Mouse (Mus musculus) CH12.LX (cell line): ENCODE measurements around the gene Nr2e1. TPM values are rescaled to one million over a fixed set of nuclear protein-coding genes. Genes with fewer than 3 reads are reported as not detected.

ENCODE experiments used
- DNase-seq: peaks from one replicate; pipeline ENCODE4 v3.0.0-alpha.2; 2013; ENCODE audit errors: extremely low read depth
- H3K27ac ChIP-seq: 2 replicates; pipeline ENCODE4 v1.5.1; 2012; ENCODE audit warnings: low read depth, mild to moderate bottlenecking, control low read depth, moderate library complexity; ENCODE audit not compliant: insufficient read depth
- H3K27me3 ChIP-seq: replicated peaks from 2 replicates; pipeline ENCODE3; 2012; ENCODE audit warnings: inconsistent platforms
- H3K36me3 ChIP-seq, 2 experiments: replicated peaks in 1 of 2; 2 replicates each; pipeline versions ENCODE3 to v1.6.1; 2012; ENCODE audit warnings: inconsistent platforms in 1 of 2, low read length in 1 of 2, mild to moderate bottlenecking in 1 of 2, mixed read lengths in 1 of 2, moderate library complexity in 1 of 2; ENCODE audit not compliant: control insufficient read depth in 1 of 2, insufficient read depth in 1 of 2
- H3K4me1 ChIP-seq, 2 experiments: 2 replicates each; pipeline ENCODE4 v1.6.1; 2012; ENCODE audit warnings: inconsistent platforms in 1 of 2, moderate library complexity in 1 of 2; ENCODE audit not compliant: insufficient read depth in 2 of 2, control insufficient read depth in 1 of 2
- H3K4me2 ChIP-seq: 2 replicates; pipeline ENCODE4 v1.6.1; 2012; ENCODE audit warnings: low read depth, mild to moderate bottlenecking, control low read depth; ENCODE audit not compliant: poor library complexity, insufficient read depth, severe bottlenecking
- H3K4me3 ChIP-seq, 3 experiments: fragments of 150-350 bp in 1 of 3; sonication (generic) in 1 of 3; replicated peaks in 1 of 3; 2 replicates each; pipeline versions ENCODE3 to v1.5.1; 2011 to 2012; ENCODE audit warnings: low read depth in 2 of 3, low read length in 2 of 3, mild to moderate bottlenecking in 2 of 3, moderate library complexity in 2 of 3, control low read depth in 1 of 3, improper control_type of control experiment in 1 of 3, inconsistent platforms in 1 of 3, mixed read lengths in 1 of 3; ENCODE audit not compliant: poor library complexity in 1 of 3
- H3K79me2 ChIP-seq: replicated peaks from 2 replicates; pipeline ENCODE4 v1.6.1; 2012; ENCODE audit warnings: mild to moderate bottlenecking, moderate library complexity; ENCODE audit not compliant: control insufficient read depth, poor library complexity, insufficient read depth, severe bottlenecking; ENCODE audit errors: extremely low read depth
- H3K9ac ChIP-seq: 2 replicates; pipeline ENCODE4 v1.6.1; 2012; ENCODE audit warnings: low read depth, mild to moderate bottlenecking, control low read depth, moderate library complexity; ENCODE audit not compliant: insufficient read depth
- H3K9me3 ChIP-seq: replicated peaks from 2 replicates; pipeline ENCODE3; 2012; ENCODE audit warnings: low read length, inconsistent platforms, mixed read lengths
- BHLHE40 ChIP-seq: IDR thresholded peaks from 2 replicates; pipeline ENCODE4 v1.6.1; 2011; ENCODE audit warnings: mild to moderate bottlenecking, low read depth, low read length, improper control_type of control experiment
- CHD1 ChIP-seq: IDR thresholded peaks from 2 replicates; pipeline ENCODE4 v1.6.1; 2012; ENCODE audit warnings: low read depth, low read length, improper control_type of control experiment, inconsistent platforms
- CTCF ChIP-seq, 2 experiments: IDR thresholded peaks in 1 of 2; conservative IDR thresholded peaks in 1 of 2; 2 replicates each; pipeline ENCODE4 v1.5.1; 2011 to 2012; ENCODE audit warnings: low read depth in 2 of 2, low read length in 2 of 2, improper control_type of control experiment in 1 of 2, inconsistent platforms in 1 of 2, mild to moderate bottlenecking in 1 of 2, moderate library complexity in 1 of 2
- E2F4 ChIP-seq: IDR thresholded peaks from 2 replicates; pipeline ENCODE4 v1.6.1; 2011; ENCODE audit warnings: low read depth, low read length, improper control_type of control experiment; ENCODE audit not compliant: insufficient replicate concordance
- ELF1 ChIP-seq: IDR thresholded peaks from 2 replicates; pipeline ENCODE4 v1.6.1; 2014; ENCODE audit warnings: low read depth, mild to moderate bottlenecking, inconsistent platforms, low read length, improper control_type of control experiment
- EP300 ChIP-seq: IDR thresholded peaks from 2 replicates; pipeline ENCODE4 v1.6.1; 2011; ENCODE audit warnings: low read length, improper control_type of control experiment
- ETS1 ChIP-seq: conservative IDR thresholded peaks from 2 replicates; pipeline ENCODE4 v1.6.1; 2012; ENCODE audit warnings: low read depth, mild to moderate bottlenecking, inconsistent platforms, low read length, improper control_type of control experiment, moderate library complexity
- JUN ChIP-seq: IDR thresholded peaks from 2 replicates; pipeline ENCODE4 v1.6.1; 2011; ENCODE audit warnings: low read depth, mild to moderate bottlenecking, low read length, improper control_type of control experiment, moderate library complexity; ENCODE audit not compliant: insufficient read depth
- JUND ChIP-seq: conservative IDR thresholded peaks from 2 replicates; pipeline ENCODE4 v1.6.1; 2011; ENCODE audit warnings: low read depth, low read length, improper control_type of control experiment
- MAX ChIP-seq: IDR thresholded peaks from 2 replicates; pipeline ENCODE4 v1.6.1; 2011; ENCODE audit warnings: low read length, improper control_type of control experiment
- MAZ ChIP-seq: IDR thresholded peaks from 2 replicates; pipeline ENCODE4 v1.6.1; 2012; ENCODE audit warnings: low read depth, mild to moderate bottlenecking, inconsistent platforms, low read length, improper control_type of control experiment, moderate library complexity
- MEF2A ChIP-seq: IDR thresholded peaks from 2 replicates; pipeline ENCODE4 v1.6.1; 2014; ENCODE audit warnings: low read depth, mild to moderate bottlenecking, inconsistent platforms, low read length, improper control_type of control experiment, borderline replicate concordance
- MXI1 ChIP-seq: IDR thresholded peaks from 2 replicates; pipeline ENCODE4 v1.6.1; 2011; ENCODE audit warnings: mild to moderate bottlenecking, low read depth, low read length, improper control_type of control experiment
- NELFE ChIP-seq: IDR thresholded peaks from 2 replicates; pipeline ENCODE4 v1.6.1; 2011; ENCODE audit warnings: low read depth, low read length, improper control_type of control experiment
- NRF1 ChIP-seq: IDR thresholded peaks from 2 replicates; pipeline ENCODE4 v1.6.1; 2014; ENCODE audit warnings: low read depth, mild to moderate bottlenecking, inconsistent platforms, low read length, improper control_type of control experiment, moderate library complexity
- POLR2A ChIP-seq: IDR thresholded peaks from 2 replicates; pipeline ENCODE4 v1.6.1; 2011; ENCODE audit warnings: low read depth, mild to moderate bottlenecking, improper control_type of control experiment, low read length
- RAD21 ChIP-seq: IDR thresholded peaks from 2 replicates; pipeline ENCODE4 v1.6.1; 2011; ENCODE audit warnings: low read depth, mild to moderate bottlenecking, low read length, improper control_type of control experiment, moderate library complexity
- SIN3A ChIP-seq: IDR thresholded peaks from 2 replicates; pipeline ENCODE4 v1.6.1; 2012; ENCODE audit warnings: low read length, improper control_type of control experiment, inconsistent platforms
- SMC3 ChIP-seq: IDR thresholded peaks from 2 replicates; pipeline ENCODE4 v1.6.1; 2011; ENCODE audit warnings: low read depth, low read length, improper control_type of control experiment
- TBP ChIP-seq: conservative IDR thresholded peaks from 2 replicates; pipeline ENCODE4 v1.6.1; 2011; ENCODE audit warnings: low read depth, low read length, improper control_type of control experiment
- UBTF ChIP-seq: IDR thresholded peaks from 2 replicates; pipeline ENCODE4 v1.6.1; 2012; ENCODE audit warnings: low read depth, mild to moderate bottlenecking, inconsistent platforms, low read length, improper control_type of control experiment, moderate library complexity
- USF1 ChIP-seq: IDR thresholded peaks from 2 replicates; pipeline ENCODE4 v1.6.1; 2014; ENCODE audit warnings: low read depth, mild to moderate bottlenecking, inconsistent platforms, low read length, improper control_type of control experiment
- USF2 ChIP-seq: conservative IDR thresholded peaks from 2 replicates; pipeline ENCODE4 v1.6.1; 2011; ENCODE audit warnings: low read depth, low read length, improper control_type of control experiment
- ZKSCAN1 ChIP-seq: IDR thresholded peaks from 2 replicates; pipeline ENCODE4 v1.6.1; 2012; ENCODE audit warnings: low read depth, inconsistent platforms, low read length, improper control_type of control experiment, borderline replicate concordance
- ZMIZ1 ChIP-seq: IDR thresholded peaks from 2 replicates; pipeline ENCODE4 v1.6.1; 2012; ENCODE audit warnings: low read depth, mild to moderate bottlenecking, inconsistent platforms, low read length, improper control_type of control experiment
- dilution Hi-C: fragments of 300-500 bp; cut with MboI; formaldehyde crosslinking; loops from 2 replicates; pipeline ENCODE4 v1.14.3; 2020; ENCODE audit warnings: low sequenced_read_pairs; ENCODE audit not compliant: extremely low pct_unique_long_range_greater_than_20kb, extremely low pct_ligation_motif_present
- in situ Hi-C: fragments of 300-500 bp; cut with MboI; formaldehyde crosslinking; loops from 3 replicates; pipeline ENCODE4 v1.14.3; 2019; ENCODE audit warnings: low sequenced_read_pairs, low pct_ligation_motif_present, low pct_unique_long_range_greater_than_20kb, mixed read lengths
- polyA plus RNA-seq: library from polyadenylated mRNA; unstranded; fragments of >175 nt; gene quantifications from 2 replicates; pipeline ENCODE4 v1.2.1, GENCODE M21; 2012; ENCODE audit warnings: low read depth; ENCODE audit not compliant: insufficient read length
- total RNA-seq, 2 experiments: library from RNA; depleted of rRNA; stranded (reverse); fragments of 300-350 nt in 1 of 2; fragments of >200 nt in 1 of 2; gene quantifications; 2 replicates each; pipeline ENCODE4 v1.2.3; 2012 to 2014

Gene Nr2e1
- total and polyA plus RNA-seq, 3 experiments, result not detected

DNA sequence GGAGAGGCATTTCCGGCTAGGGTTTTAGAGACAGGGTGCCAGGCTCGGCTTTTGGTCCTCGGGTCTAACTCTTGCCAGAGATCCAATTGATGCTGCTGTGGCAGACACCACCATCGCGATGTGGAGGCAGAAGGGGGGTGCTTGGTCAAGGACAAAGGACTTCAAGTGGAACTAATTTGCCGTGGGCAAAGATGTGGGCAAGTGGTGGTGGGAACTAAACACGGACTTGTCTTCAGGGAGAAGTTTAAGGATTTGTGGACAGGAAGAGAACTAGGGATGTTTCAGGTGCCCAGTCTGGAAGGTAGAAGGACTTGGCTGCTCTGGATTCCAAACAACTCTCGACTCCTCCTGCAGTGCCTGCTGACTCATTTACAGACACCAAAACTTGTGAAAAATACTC is 1.7 kb upstream of the Nr2e1 start:
- no peak overlapping the region for H3K9ac ChIP-seq
- no peaks in the 10 kb centered on the region for H3K4me1 ChIP-seq
- TF ChIP-seq ZKSCAN1 (no peak), MEF2A (no peak), BHLHE40 (no peak), UBTF (no peak), MAX (no peak)
- in situ Hi-C loops (no loop called here), dilution Hi-C loops (no loop called here)
- H3K4me3 ChIP-seq, result no peak overlapping the region
- H3K36me3 ChIP-seq, result no peaks in the 10 kb centered on the region
- peaks cover 24% of the 10 kb centered on the region for H3K9me3 ChIP-seq
- H3K27me3 ChIP-seq, result peaks cover 6% of the 10 kb centered on the region
- DNase-seq, result no peak
- no peak overlapping the region for H3K4me2 ChIP-seq
- H3K79me2 ChIP-seq, result no peaks in the 10 kb centered on the region
- no peak overlapping the region for H3K27ac ChIP-seq

DNA sequence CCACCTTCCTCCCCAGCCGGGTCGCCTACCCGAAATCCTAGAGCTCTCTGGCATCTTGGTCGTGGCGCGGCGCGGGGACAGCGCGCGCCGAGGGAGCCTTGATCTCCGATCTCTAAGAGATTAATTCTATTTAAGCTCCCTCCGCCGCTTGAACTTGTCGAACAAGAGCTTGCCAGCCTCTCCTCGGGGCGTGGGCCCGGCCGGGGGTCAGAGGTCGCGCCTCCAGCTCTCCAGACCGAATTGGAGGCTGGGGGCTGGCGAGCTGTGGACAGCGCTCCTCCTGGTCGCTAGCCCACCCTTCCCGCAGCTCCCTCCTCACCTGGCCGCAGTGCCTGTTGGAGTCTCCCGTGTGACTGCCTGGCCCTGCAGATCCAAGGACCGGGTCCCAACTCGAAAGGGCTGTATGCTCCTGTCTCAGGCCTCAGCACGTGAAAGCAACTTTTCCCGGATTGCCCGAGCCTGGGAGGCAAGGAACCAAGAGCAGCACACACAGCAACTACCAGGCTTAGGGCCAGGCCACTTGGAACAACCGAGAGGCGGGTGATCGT is 1.1 kb upstream of the Nr2e1 start:
- TF ChIP-seq EP300, result no peak
- TF ChIP-seq RAD21, result no peak
- TF ChIP-seq JUND, result no peak
- TF ChIP-seq SMC3, result no peak
- TF ChIP-seq SIN3A, result no peak
- no peak for TF ChIP-seq MXI1
- TF ChIP-seq USF1, result no peak
- TF ChIP-seq CTCF (conservative IDR thresholded peaks at IDR 0.05 in 1 of 2, IDR thresholded peaks at IDR 0.05 in 1 of 2; ENCODE audit: low read depth in 2 of 2, low read length in 2 of 2), result no peak
- no peak for TF ChIP-seq USF2
- no peak for TF ChIP-seq ZMIZ1
- in situ Hi-C loops, result no loop called here
- H3K9ac ChIP-seq, result no peak overlapping the region
- H3K36me3 ChIP-seq, result no peaks in the 10 kb centered on the region
- H3K4me3 ChIP-seq, result no peak overlapping the region
- H3K27me3 ChIP-seq, result peaks cover 4% of the 10 kb centered on the region
- peaks cover 24% of the 10 kb centered on the region for H3K9me3 ChIP-seq
- H3K79me2 ChIP-seq, result no peaks in the 10 kb centered on the region
- no peaks in the 10 kb centered on the region for H3K4me1 ChIP-seq
- no peak overlapping the region for H3K4me2 ChIP-seq
- no peak overlapping the region for H3K27ac ChIP-seq
- no peak for DNase-seq
- dilution Hi-C loops, result no loop called here

DNA sequence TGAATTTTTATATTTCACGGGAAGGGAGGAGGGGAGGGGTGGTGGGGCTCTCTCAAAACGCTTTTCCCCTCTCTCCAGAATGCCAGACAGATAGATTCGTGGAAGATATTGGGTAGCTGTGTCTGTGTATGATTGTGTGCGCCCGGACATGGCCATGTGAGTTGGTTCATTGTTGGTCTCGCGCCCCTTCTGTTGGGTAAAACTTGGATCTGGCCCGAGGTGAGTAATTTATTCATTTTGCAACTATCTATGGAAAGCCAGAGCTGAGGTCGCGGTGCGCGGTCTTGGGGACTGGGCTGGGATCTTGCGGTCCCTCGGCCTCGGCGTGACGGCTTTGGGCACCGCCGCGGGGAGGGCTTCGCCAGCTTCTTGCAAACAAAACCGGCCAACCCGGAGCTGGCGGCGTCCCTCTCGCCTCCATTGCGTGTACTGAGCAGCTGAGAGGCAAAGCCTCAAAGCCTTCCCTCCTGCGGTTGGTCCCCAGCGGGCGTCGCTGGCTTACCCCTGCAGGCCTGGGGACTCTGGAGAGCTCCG is 537 bp upstream of the Nr2e1 start:
- no peak overlapping the region for H3K4me3 ChIP-seq
- dilution Hi-C loops (no loop called here), in situ Hi-C loops (no loop called here)

More for the DNA sequence above, 537 bp upstream of the Nr2e1 start:
- Histone ChIP-seq H3K4me1 (no peaks in the 10 kb centered on the region), H3K4me2 (no peak overlapping the region), H3K9ac (no peak overlapping the region), H3K27ac (no peak overlapping the region), H3K79me2 (no peaks in the 10 kb centered on the region), H3K9me3 (peaks cover 24% of the 10 kb centered on the region), H3K36me3 (no peaks in the 10 kb centered on the region), H3K27me3 (peaks cover 4% of the 10 kb centered on the region)
- TF ChIP-seq ZMIZ1, result no peak
- no peak for TF ChIP-seq MEF2A
- TF ChIP-seq MAZ, result no peak
- TF ChIP-seq E2F4, result no peak
- no peak for TF ChIP-seq JUND
- no peak for TF ChIP-seq CHD1
- TF ChIP-seq NRF1, result no peak
- TF ChIP-seq UBTF, result no peak
- TF ChIP-seq RAD21, result no peak
- no peak for TF ChIP-seq TBP
- TF ChIP-seq POLR2A, result no peak
- no peak for TF ChIP-seq JUN
- no peak for TF ChIP-seq ELF1
- no peak for TF ChIP-seq ETS1
- no peak for TF ChIP-seq USF2
- no peak for TF ChIP-seq EP300
- TF ChIP-seq CTCF (conservative IDR thresholded peaks at IDR 0.05 in 1 of 2, IDR thresholded peaks at IDR 0.05 in 1 of 2; ENCODE audit: low read depth in 2 of 2, low read length in 2 of 2), result no peak
- TF ChIP-seq NELFE, result no peak
- TF ChIP-seq MXI1, result no peak
- no peak for DNase-seq
